Mouse (Mus musculus) gastrocnemius, adult 2 months (tissue): ENCODE results near the gene Duox1. TPM values are rescaled to one million over a fixed set of nuclear protein-coding genes. Genes with fewer than 3 reads are reported as not detected.
"Not testable (repeated sequence)": the region's sequence is repeated elsewhere in the genome, so short reads cannot be mapped to it uniquely, and the experiment has no call there.

Source experiments
- DNase-seq: peaks from one replicate; pipeline ENCODE4 v3.0.0; 2022
- H3K27ac ChIP-seq: fragments of 200-600 bp; 2 replicates; pipeline ENCODE4 v1.8.1; 2022; ENCODE audit warnings: mild to moderate bottlenecking
- H3K4me3 ChIP-seq: fragments of 200-600 bp; 2 replicates; pipeline ENCODE4 v1.8.1; 2022; ENCODE audit warnings: mild to moderate bottlenecking, moderate library complexity
- CTCF ChIP-seq: fragments of 200-600 bp; IDR thresholded peaks from 2 replicates; pipeline ENCODE4 v1.8.1; 2022; ENCODE audit warnings: antibody characterized with exemption, mild to moderate bottlenecking, moderate library complexity
- intact Hi-C: fragments of 180-260 bp; cut with DNase I; formaldehyde crosslinking; loops from one replicate; pipeline ENCODE4 v1.15.1; 2025
- total RNA-seq, 2 experiments: library from RNA; stranded (reverse); gene quantifications; 2 replicates each; pipeline ENCODE4 v1.2.3; 2021

Duox1 gene
- total RNA-seq, 2 experiments from 2014 or later = 0.43 to 0.73 TPM

DNA sequence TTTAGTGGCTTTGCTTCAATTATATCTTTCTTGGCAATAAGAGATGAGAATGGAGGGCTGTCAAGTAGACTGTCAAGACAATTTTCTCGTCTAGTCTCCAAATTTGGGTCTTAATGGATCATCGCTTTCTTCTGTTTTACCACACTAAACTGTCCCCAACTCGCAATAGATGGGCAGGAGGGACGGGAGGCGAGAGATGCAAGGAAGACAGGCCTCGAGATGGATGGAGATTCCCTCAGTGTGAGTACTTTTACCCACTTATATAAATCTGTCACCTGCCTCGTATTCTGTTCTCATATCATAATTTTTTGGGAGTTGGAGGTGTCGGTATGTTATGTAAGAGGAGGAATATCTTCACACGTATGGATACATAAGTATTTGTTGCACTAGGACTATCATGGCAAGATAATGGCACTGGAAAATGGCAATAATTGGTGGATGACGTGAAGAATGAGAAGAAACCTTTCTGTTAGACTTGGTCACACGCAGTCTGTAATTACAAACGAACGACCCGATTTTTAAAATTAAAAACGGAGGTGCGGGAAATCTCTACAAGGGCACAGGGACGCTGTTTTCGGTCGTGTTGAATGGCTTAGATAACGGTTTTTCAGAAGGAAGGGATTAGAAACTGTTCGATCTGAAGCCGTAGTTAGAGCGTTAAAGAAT lies 59.3 kb downstream of the Duox1 start:
- DNase-seq = no peak
- no peak for TF ChIP-seq CTCF
- Histone ChIP-seq H3K27ac (peak overlapping the region; percentile 82), H3K4me3 (peak overlapping the region; percentile 90)
- intact Hi-C loops = loop anchor here (5.0 to 10.0 kb wide), 2 partner anchors 260 to 368 kb away; partner anchors contain the start of gene AA467197

DNA sequence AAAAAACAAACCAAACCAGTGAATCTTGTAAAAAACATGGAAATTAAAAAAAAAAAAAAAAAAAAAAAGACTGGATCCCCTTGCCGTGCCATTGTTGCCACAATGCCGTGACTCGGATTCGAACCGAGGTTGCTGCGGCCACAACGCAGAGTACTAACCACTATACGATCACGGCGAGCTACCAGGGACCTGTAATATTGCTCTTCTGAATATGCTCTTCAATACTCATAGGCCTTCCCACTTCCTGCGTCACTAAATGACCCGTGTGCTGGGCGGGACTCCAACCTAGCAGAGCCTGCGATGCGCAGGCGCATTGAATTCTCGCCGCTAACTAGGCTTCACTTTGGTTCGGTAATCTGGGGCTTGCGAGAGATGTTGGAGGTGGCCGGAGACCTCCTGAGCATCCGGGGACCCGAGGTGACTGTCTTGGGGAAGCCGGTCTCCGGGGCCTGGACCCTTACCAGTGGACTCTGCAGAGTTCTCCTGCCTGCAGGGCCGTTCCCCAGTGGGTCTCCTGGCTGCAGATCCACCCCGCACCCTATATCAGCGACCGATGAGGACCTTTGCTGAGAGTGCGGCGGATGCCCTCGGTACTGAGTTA lies 60.0 kb downstream of the Duox1 start:
- peak; percentile 94 for DNase-seq
- Histone ChIP-seq H3K27ac (peak overlapping the region; percentile 92), H3K4me3 (peak overlapping the region; percentile 90)
- TF ChIP-seq CTCF = no peak
- intact Hi-C loops = loop anchor here (5.0 to 10.0 kb wide), 2 partner anchors 259 to 367 kb away; partner anchors contain the start of gene AA467197

DNA sequence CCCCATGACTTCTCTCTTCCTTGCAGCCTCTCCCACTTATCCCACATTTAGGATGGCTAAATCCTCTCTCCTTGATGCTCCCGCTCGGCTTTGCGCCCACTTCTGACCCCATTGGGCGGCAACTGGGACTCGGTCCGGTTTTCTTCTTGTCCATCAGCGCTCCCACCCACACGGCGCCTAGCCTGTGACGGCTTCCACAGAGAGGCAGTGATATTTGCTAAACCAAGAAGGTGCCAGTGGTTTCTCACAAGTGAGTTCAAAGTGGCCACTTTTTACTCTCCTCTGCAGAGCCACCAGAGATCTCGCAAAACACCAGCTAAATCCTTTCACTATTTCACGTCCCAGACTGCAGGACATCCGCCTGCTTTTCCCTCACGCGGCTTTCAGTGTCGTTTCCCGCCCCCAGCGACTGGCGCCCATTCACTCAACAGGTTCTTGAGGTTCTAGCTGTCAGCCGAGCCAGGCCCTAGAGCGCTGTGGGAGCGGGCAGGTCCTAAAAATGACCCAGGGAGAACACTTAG lies 60.6 kb downstream of the Duox1 start:
- TF ChIP-seq CTCF = no peak
- Histone ChIP-seq H3K4me3 (peak overlapping the region; percentile 90), H3K27ac (peak overlapping the region; percentile 92)
- intact Hi-C loops = loop anchor here (5.0 to 10.0 kb wide), 2 partner anchors 259 to 366 kb away; partner anchors contain the start of gene AA467197
- peak; percentile 61 for DNase-seq

DNA sequence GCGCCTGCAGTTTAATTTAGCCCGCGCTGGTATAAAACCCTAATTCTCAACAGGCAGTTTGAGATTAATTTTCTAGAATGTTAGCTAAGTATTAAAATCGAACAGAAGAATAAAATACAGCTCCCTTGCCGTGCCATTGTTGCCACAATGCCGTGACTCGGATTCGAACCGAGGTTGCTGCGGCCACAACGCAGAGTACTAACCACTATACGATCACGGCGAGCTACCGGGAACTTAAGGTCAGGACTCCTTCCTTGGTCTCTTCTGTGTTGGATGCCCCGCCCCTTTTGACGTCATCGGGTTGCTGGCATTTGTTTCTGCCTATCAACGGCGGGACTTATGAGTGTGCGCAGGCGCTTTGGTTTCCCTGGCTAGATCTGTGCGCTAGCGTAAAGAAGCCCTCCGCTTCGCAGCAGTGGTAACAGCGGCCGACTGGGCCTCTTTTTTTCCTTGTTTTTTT lies 61.8 kb downstream of the Duox1 start:
- H3K4me3 ChIP-seq = peak overlapping the region; percentile 86
- peak overlapping the region; percentile 98 for H3K27ac ChIP-seq
- TF ChIP-seq CTCF = no peak
- intact Hi-C loops = loop anchor here (5.0 to 10.0 kb wide), 2 partner anchors 258 to 365 kb away; partner anchors contain the start of gene AA467197
- DNase-seq = peak; percentile 94

DNA sequence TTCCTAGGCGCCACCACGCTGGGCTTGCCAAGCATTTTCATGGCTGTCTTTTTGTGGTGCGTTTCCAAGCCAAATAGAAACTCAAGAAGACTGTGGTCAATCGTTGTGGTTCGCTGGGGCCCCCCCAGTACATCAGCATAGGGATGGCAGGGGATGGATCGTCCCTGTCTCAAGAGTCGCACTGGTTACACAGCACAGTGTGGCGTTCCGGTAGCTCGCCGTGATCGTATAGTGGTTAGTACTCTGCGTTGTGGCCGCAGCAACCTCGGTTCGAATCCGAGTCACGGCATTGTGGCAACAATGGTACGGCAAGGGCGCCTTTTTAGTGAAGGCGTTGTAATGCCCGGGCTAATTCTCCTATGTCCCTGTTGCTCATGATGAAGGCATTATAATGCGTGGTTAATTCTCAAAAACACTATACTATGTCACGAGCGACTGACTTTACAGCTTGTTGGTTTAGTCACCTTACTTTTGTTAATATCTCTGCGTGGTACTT lies 62.3 kb downstream of the Duox1 start:
- peak overlapping the region; percentile 98 for H3K27ac ChIP-seq
- intact Hi-C loops = loop anchor here (1.0 to 10.0 kb wide), 3 partner anchors 29 to 365 kb away; partner anchors contain the start of gene AA467197
- DNase-seq = peak; percentile 75
- TF ChIP-seq CTCF = no peak
- H3K4me3 ChIP-seq = peak overlapping the region; percentile 86

DNA sequence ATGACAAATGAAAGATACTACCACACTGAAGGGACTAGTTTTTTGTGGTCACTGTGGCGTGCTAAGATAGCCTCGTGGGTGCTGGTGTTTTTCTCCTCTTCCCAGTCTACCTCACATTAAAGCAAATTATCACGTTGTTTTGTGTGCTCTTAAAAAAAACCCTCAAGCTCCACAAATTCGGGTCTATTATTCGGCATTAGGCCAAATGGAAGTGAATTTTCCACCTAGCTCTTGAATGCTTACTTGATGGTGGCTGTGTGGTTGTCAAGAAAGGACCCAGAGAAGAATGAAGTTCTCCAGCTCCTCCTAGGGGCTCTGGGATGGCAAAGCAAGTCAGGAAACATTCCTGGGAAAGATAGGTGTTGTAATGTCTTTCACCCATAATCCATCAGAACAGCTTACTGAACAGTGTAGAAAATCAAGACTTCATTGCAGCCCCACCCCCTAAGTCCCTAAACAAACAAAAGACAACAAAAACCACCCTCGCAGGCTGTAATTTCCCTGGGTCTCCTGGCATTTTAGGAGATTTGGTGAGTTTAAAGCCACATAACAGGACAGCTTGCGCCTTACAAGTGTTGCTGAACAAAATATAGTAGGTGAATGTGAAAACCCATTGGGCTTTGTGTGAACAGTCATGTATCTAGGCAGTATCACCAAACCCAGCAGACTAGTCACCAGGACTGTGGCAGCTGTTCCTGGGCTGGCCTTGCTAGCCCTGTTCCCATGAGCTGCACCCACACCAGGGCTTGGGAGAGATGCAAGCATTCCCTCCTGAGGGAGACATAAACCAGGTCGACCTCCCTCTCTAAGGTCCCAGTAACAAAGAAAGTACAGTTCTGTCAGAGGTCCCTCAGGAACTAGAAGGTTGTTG lies 63.2 kb downstream of the Duox1 start:
- intact Hi-C loops = loop anchor here (1.0 to 10.0 kb wide), 3 partner anchors 30 to 364 kb away; partner anchors contain the start of gene AA467197
- peak; percentile 60 for TF ChIP-seq CTCF
- H3K27ac ChIP-seq = peak overlapping the region; percentile 98
- peak overlapping the region; percentile 86 for H3K4me3 ChIP-seq
- no peak for DNase-seq

DNA sequence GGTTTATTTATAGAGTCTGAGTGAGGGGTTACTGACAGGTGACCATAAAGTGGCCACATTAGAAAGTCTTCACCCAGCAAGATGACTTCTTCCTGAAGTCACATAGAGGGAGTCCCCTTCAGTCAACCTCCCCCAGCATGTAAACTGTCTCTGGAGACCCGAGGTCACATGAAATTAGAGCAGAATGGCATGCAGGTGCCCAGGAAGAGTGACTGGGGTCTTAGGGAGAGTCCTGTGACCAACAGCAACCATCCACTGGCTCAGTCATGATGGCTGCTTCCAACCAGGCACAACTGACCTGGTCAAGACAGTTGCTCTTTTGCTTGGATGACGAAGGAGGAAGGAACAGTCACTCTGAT lies 63.8 kb downstream of the Duox1 start:
- Histone ChIP-seq H3K27ac (peak overlapping the region; percentile 98), H3K4me3 (no peak overlapping the region)
- intact Hi-C loops = loop anchor here (5.0 to 10.0 kb wide), 2 partner anchors 256 to 363 kb away; partner anchors contain the start of gene AA467197
- no peak for TF ChIP-seq CTCF
- no peak for DNase-seq

DNA sequence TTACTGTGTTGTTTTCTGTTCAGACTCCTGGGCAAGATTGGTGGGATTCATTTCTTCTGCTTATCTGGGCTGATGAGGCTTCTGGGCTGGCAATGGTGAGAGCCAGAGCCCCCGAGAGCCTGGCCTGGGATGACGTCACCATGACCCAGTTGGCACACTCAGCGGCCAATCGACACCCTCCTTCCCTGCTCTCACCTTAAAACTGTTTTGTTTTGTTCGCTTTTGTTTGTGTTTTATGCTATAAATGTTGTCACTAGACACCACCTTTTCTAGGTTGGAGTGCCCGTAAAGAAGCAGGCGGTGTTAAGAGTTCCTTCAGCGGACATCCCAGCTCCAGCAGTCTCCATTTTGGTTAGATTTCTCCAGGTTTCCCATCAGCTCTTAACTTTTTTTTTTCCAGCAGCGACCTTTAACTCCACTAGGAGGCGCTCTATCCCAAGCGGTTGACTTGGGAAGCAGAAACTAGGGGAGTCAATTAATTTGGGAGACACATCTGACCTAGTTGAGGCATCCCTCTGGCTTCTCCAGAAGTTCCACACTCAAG lies 65.4 kb downstream of the Duox1 start:
- peak; percentile 89 for TF ChIP-seq CTCF
- intact Hi-C loops = loop anchor here (1.0 to 2.0 kb wide), 2 partner anchors 86 to 177 kb away; no protein-coding TSS in a partner anchor
- DNase-seq = peak; percentile 55
- peak overlapping the region; percentile 59 for H3K4me3 ChIP-seq
- peak overlapping the region; percentile 81 for H3K27ac ChIP-seq

DNA sequence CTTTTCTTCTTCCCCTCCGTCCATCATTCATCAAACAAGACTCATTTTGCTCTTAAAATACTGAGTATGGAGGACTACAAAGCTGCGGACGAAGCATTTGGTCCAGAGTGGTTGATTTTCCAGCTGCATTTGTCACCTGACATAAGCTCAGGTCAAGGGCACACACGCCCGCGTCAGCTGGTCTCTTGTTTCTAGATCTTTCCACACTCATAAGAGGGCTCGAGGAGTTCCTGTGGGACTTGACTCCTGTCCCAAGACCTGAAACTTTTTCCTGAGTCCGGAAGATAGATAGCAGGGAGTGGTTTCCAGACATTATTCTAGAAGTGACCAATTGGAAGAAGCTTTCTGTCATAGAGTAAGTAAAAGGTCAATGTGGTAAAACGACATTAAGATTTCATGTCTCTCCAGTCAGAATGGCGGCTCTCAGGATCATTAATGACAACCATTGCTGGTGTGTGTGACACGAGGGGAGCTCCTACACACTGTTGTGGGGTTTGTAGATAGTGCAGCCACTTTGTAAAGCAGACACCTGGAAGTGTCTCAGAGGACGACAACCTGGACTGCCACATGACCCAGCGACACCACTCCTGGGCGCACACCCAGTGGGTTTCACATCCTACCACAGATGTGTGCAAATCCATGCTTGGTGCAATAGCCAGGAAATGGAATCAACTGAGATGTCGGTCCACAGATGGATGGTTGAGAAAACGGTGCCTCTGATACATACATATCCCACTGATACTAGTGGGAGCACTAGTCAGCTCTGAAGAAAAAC lies 66.0 kb downstream of the Duox1 start:
- Histone ChIP-seq H3K27ac (peak overlapping the region; percentile 81), H3K4me3 (peak overlapping the region; percentile 59)
- DNase-seq = peak; percentile 26
- intact Hi-C loops = loop anchor here (1.0 to 2.0 kb wide), 2 partner anchors 85 to 177 kb away; no protein-coding TSS in a partner anchor
- TF ChIP-seq CTCF = no peak

DNA sequence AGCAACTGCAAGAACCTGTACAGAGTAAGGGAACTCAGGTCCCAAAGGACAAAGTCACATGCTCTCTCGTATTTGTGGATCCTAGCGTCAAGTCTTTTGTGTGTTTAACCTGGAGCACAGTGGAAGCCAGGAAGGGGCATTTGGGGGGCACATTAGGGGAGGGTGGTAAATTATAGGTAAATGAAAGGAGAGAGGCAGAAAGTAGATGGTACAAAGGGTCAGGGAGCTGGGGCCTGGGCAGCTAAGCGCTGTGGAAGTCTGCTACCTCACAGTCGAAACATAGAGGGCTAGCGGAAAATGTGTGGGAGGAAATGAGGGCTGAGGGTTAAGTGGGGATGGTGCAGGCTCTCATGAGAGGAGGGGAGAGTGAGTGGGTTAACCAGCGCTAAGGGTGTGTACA lies 66.6 kb downstream of the Duox1 start:
- TF ChIP-seq CTCF = no peak
- H3K4me3 ChIP-seq = no peak overlapping the region
- intact Hi-C loops = no loop called here
- peak overlapping the region; percentile 75 for H3K27ac ChIP-seq
- no peak for DNase-seq

DNA sequence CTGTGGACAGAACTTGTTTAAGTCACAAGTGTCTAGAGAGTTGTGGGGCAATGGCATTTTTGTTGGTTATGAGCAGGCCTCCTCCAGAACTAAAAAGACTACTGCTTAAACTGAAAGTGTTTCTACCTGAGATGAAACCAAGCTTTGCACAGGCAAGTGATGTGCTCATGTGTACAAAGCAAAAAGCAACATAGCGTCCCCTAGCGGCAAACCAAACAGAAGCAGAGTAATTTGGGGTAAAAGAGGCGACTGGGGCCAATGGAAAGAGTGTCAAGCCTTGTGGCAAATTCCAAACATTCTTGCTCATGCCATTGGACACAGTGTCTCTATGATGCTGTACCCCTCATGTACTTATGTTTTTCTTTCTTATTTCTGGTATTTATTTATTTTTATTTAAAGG lies 69.6 kb downstream of the Duox1 start:
- intact Hi-C loops = no loop called here

DNA sequence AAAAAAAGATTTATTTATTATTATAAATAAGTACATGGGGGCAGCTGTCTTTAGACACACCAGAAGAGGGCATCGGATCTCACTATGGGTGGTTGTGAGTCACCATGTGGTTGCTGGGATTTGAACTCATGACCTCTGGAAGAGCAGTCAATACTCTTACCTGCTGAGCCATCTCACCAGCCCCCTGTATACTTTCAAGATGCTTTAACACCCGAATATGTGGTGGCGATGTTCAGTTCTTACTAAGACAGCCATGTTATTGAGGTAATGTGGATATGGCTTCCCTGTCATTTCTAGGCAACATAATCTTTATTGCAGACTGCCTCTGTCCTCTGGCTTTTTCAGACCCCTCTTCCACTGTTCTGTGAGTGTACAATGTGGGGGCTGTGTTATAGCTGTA lies 71.7 kb downstream of the Duox1 start:
- intact Hi-C loops, DNase-seq, H3K27ac ChIP-seq, H3K4me3 ChIP-seq: not testable (repeated sequence)

More for the DNA sequence above, 69.6 kb downstream of the Duox1 start:
- no peak; the same call in 1 of the 2 replicates for TF ChIP-seq CTCF
- no peak overlapping the region for H3K27ac ChIP-seq
- DNase-seq = no peak
- H3K4me3 ChIP-seq = no peak overlapping the region
